Mouse (Mus musculus): ENCODE results near the gene St8sia1.

GRCm38 (mm10) chr6:142815513-142815912, 148.7 kb downstream of the St8sia1 start:
- no peak for TF ChIP-seq CTCF (IDR thresholded peaks at IDR 0.05; ENCODE audit: insufficient read depth, low read depth, low read length)
- TF ChIP-seq POLR2A (IDR thresholded peaks at IDR 0.05; ENCODE audit: insufficient read depth, low read depth, low read length): no peak

All from olfactory bulb, adult 2 months (tissue).